Mouse (Mus musculus) forebrain, embryonic 13.5 days (tissue): ENCODE measurements at regions not wholly inside any gene's neighbourhood (a gene's known extent, or its start where the extent isn't known, plus 50 kb on each side); places are given as distances from the start of the nearest gene placed in this dataset.
"Not testable (repeated sequence)": the region's sequence is repeated elsewhere in the genome, so short reads cannot be mapped to it uniquely, and the experiment has no call there.

Source experiments
- ATAC-seq: fragments of 200-750 bp; cut with Nextera tagmentation; 2 replicates; pipeline ENCODE4 v1.8.0; 2017
- H3K27ac ChIP-seq: fragments of 300-500 bp; sonication (generic); 2 replicates; pipeline ENCODE4 v1.5.1; 2015; ENCODE audit warnings: inconsistent platforms, mild to moderate bottlenecking, moderate library complexity
- H3K27me3 ChIP-seq: fragments of 300-500 bp; sonication (generic); 2 replicates; pipeline ENCODE4 v1.6.1; 2015; ENCODE audit warnings: mild to moderate bottlenecking, inconsistent platforms
- H3K36me3 ChIP-seq: fragments of 300-500 bp; sonication (generic); 2 replicates; pipeline ENCODE4 v1.6.1; 2015; ENCODE audit warnings: mild to moderate bottlenecking, inconsistent platforms; ENCODE audit not compliant: poor library complexity, severe bottlenecking
- H3K4me1 ChIP-seq: fragments of 300-500 bp; sonication (generic); 2 replicates; pipeline ENCODE4 v1.6.1; 2015; ENCODE audit warnings: inconsistent platforms
- H3K4me2 ChIP-seq: fragments of 300-500 bp; sonication (generic); 2 replicates; pipeline ENCODE4 v1.6.1; 2015; ENCODE audit warnings: inconsistent platforms, mild to moderate bottlenecking, moderate library complexity
- H3K4me3 ChIP-seq: fragments of 300-500 bp; sonication (generic); 2 replicates; pipeline ENCODE4 v1.5.1; 2015; ENCODE audit warnings: mild to moderate bottlenecking, inconsistent platforms
- H3K9ac ChIP-seq: fragments of 300-500 bp; sonication (generic); 2 replicates; pipeline ENCODE4 v1.6.1; 2015; ENCODE audit warnings: mild to moderate bottlenecking, inconsistent platforms
- H3K9me3 ChIP-seq: fragments of 300-500 bp; sonication (generic); replicated peaks from 2 replicates; pipeline ENCODE4 v1.6.1; 2016; ENCODE audit warnings: inconsistent platforms
- WGBS: fragments of 180-500 bp; shearing (Covaris S2); methylation state at CpG from one replicate; pipeline ENCODE4 v1.1.7; 2015; 5-methylcytosine and 5-hydroxymethylcytosine counted together

- 93% methylated on average over 4 of the region's 4 CpGs for WGBS
Observed at GRCm38 (mm10) chr15:5839963-5840362, 459.6 kb upstream of the Dab2 start.

GRCm38 (mm10) chr15:5841369-5842149, 458.0 kb upstream of the Dab2 start:
- not testable (repeated sequence) for H3K4me3 ChIP-seq, H3K27ac ChIP-seq, H3K36me3 ChIP-seq, H3K27me3 ChIP-seq, H3K4me2 ChIP-seq, H3K9ac ChIP-seq, ATAC-seq, H3K9me3 ChIP-seq, H3K4me1 ChIP-seq
- WGBS = 92% methylated on average over 15 of the region's 15 CpGs

More at GRCm38 (mm10) chr15:5839963-5840362, 459.6 kb upstream of the Dab2 start:
- H3K27me3 ChIP-seq = no peaks in the 10 kb centered on the region
- H3K27ac ChIP-seq = no peak overlapping the region
- no peaks in the 10 kb centered on the region for H3K36me3 ChIP-seq
- no peak overlapping the region for H3K4me2 ChIP-seq
- H3K4me3 ChIP-seq = no peak overlapping the region
- no peaks in the 10 kb centered on the region for H3K9me3 ChIP-seq
- ATAC-seq = no peak
- H3K9ac ChIP-seq = no peak overlapping the region
- H3K4me1 ChIP-seq = no peaks in the 10 kb centered on the region

DNA sequence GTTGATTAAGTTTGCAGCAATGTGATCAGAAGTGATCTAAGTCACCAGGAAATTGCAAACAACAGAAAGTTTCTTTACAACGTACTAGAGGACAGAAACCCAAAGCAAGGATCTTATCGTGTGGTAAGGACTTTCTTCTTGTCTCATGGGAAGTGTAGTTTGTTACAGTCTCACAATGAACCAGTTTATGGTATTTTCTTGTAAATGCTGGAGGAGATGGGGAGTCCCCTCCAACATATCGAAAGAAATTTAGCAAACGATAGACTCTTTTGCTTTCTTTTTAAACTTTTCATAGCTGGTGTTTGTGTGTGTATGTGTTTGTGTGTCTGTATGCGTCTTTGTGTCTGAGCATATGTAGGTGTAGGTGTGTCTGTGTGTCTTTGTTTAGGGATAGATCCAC, 453.0 kb upstream of the Dab2 start:
- H3K4me3 ChIP-seq = no peak overlapping the region
- no peak overlapping the region for H3K4me2 ChIP-seq
- no peaks in the 10 kb centered on the region for H3K27me3 ChIP-seq
- H3K9ac ChIP-seq = no peak overlapping the region
- H3K36me3 ChIP-seq = no peaks in the 10 kb centered on the region
- H3K4me1 ChIP-seq = no peaks in the 10 kb centered on the region
- H3K9me3 ChIP-seq = no peaks in the 10 kb centered on the region
- no peak for ATAC-seq
- H3K27ac ChIP-seq = no peak overlapping the region
- WGBS = 90% methylated on average over 5 of the region's 5 CpGs

DNA sequence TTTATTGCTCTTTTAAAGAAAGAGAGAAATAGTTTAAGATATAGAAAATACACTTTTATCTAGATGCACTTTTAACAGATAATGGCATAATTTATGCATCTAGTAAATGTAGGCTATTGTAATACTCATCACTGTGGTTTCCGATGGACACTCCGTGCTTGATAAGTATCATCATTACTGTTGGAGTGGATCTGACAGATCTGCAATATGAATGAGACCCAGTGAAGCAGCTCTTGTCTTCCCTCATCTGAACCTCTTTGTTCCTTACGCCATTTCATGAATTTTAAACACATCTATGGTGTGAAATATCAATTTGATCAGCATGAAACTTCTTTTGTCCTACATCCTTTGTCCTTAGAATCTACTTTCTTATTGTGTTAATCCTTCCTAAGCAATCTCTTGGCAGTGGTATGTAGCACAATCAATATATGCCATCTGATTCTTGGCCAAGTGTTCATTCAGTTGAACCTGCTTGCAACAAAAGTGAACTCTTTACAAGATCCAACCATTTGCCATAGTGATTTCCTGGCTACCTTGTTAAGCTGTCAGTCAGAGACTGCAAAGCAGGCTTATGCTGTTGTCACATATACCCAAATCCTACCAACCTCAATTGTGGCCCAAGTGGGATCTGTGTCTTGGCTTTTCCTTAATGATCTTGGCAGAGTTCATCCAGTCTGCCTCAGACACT, 452.0 kb upstream of the Dab2 start:
- H3K27ac ChIP-seq = no peak overlapping the region
- H3K4me1 ChIP-seq = no peaks in the 10 kb centered on the region
- no peak overlapping the region for H3K9ac ChIP-seq
- no peaks in the 10 kb centered on the region for H3K36me3 ChIP-seq
- ATAC-seq = no peak
- H3K27me3 ChIP-seq = no peaks in the 10 kb centered on the region
- H3K4me3 ChIP-seq = no peak overlapping the region
- WGBS = 81% methylated on average over 3 of the region's 3 CpGs
- no peaks in the 10 kb centered on the region for H3K9me3 ChIP-seq
- H3K4me2 ChIP-seq = no peak overlapping the region

- H3K4me3 ChIP-seq = no peak overlapping the region
- no peaks in the 10 kb centered on the region for H3K27me3 ChIP-seq
- H3K4me1 ChIP-seq = no peaks in the 10 kb centered on the region
- H3K9me3 ChIP-seq = no peaks in the 10 kb centered on the region
- no peak overlapping the region for H3K4me2 ChIP-seq
- 77% methylated on average over 3 of the region's 3 CpGs for WGBS
- no peaks in the 10 kb centered on the region for H3K36me3 ChIP-seq
- H3K27ac ChIP-seq = no peak overlapping the region
- H3K9ac ChIP-seq = no peak overlapping the region
- no peak for ATAC-seq
Observed at GRCm38 (mm10) chr15:5852523-5852922, 447.1 kb upstream of the Dab2 start.

DNA sequence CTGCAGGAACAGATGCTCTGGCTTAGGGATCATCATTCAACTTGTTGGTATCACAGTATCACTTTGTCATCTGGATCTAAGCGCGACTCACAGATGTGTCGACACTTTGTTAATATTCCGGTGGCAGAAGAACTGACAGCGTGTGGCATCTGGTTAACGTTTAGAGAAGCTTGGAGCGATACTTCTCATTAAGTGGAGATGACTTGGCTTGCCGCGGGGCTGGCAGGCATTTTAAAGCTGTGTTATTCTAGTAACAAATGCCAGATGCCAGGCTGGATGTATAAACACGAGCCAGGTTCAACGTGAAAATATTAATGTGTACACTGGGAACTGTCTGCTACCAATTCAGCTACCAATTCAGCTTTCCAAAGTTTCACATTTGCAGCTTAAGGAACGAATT, 430.3 kb upstream of the Dab2 start:
- Histone ChIP-seq H3K4me3 (no peak overlapping the region), H3K27ac (no peak overlapping the region), H3K9ac (no peak overlapping the region), H3K27me3 (no peaks in the 10 kb centered on the region), H3K9me3 (no peaks in the 10 kb centered on the region), H3K4me1 (no peaks in the 10 kb centered on the region), H3K4me2 (no peak overlapping the region), H3K36me3 (no peaks in the 10 kb centered on the region)
- no peak for ATAC-seq
- 86% methylated on average over 12 of the region's 12 CpGs for WGBS

- no peaks in the 10 kb centered on the region for H3K9me3 ChIP-seq
- H3K4me1 ChIP-seq = no peaks in the 10 kb centered on the region
- no peak overlapping the region for H3K4me2 ChIP-seq
- ATAC-seq = no peak
- H3K27me3 ChIP-seq = no peaks in the 10 kb centered on the region
- H3K27ac ChIP-seq = no peak overlapping the region
- no peaks in the 10 kb centered on the region for H3K36me3 ChIP-seq
- 69% methylated on average over 2 of the region's 2 CpGs for WGBS
- no peak overlapping the region for H3K9ac ChIP-seq
- H3K4me3 ChIP-seq = no peak overlapping the region
Observed at GRCm38 (mm10) chr15:5869866-5870265, 429.7 kb upstream of the Dab2 start.

- Histone ChIP-seq H3K4me1 (no peaks in the 10 kb centered on the region), H3K36me3 (no peaks in the 10 kb centered on the region), H3K9ac (no peak overlapping the region), H3K27ac (no peak overlapping the region), H3K4me3 (no peak overlapping the region), H3K27me3 (no peaks in the 10 kb centered on the region), H3K9me3 (no peaks in the 10 kb centered on the region), H3K4me2 (no peak overlapping the region)
- ATAC-seq = no peak
- 91% methylated on average over 3 of the region's 3 CpGs for WGBS
Observed at GRCm38 (mm10) chr15:5872042-5872441, 427.5 kb upstream of the Dab2 start.

DNA sequence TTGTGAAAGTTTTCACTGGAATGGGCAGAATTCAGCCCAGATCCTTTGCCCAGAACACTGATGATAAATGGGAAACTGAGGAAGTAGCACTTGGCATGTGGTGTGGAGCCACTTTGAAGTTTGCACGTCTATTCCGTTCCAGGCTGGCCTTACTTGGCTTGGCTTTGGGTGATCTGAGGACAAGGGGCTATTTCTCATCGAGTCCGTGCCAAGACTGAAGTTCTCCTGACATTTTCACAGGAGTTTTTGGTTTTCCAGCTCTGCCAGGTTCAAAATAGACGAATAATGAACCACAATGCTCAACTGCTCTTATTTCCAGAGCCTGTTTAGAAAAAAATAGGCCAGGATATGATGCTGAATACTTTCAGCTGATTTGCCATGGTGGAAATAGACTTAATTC, 421.8 kb upstream of the Dab2 start:
- Histone ChIP-seq H3K4me1 (no peaks in the 10 kb centered on the region), H3K27me3 (no peaks in the 10 kb centered on the region), H3K4me3 (no peak overlapping the region), H3K36me3 (no peaks in the 10 kb centered on the region), H3K27ac (no peak overlapping the region), H3K9ac (no peak overlapping the region), H3K9me3 (no peaks in the 10 kb centered on the region), H3K4me2 (no peak overlapping the region)
- no peak for ATAC-seq
- WGBS = 87% methylated on average over 5 of the region's 5 CpGs

- H3K27me3 ChIP-seq = no peaks in the 10 kb centered on the region
- H3K9me3 ChIP-seq = no peaks in the 10 kb centered on the region
- H3K4me2 ChIP-seq = no peak overlapping the region
- no peak overlapping the region for H3K27ac ChIP-seq
- no peak for ATAC-seq
- H3K4me1 ChIP-seq = no peaks in the 10 kb centered on the region
- H3K4me3 ChIP-seq = no peak overlapping the region
- WGBS = 95% methylated on average over 3 of the region's 3 CpGs
- no peak overlapping the region for H3K9ac ChIP-seq
- H3K36me3 ChIP-seq = no peaks in the 10 kb centered on the region
Observed at GRCm38 (mm10) chr15:5891188-5891587, 408.4 kb upstream of the Dab2 start.

GRCm38 (mm10) chr15:5892034-5892433, 407.6 kb upstream of the Dab2 start:
- no peaks in the 10 kb centered on the region for H3K36me3 ChIP-seq
- no peak overlapping the region for H3K4me2 ChIP-seq
- no peaks in the 10 kb centered on the region for H3K9me3 ChIP-seq
- no peaks in the 10 kb centered on the region for H3K4me1 ChIP-seq
- H3K4me3 ChIP-seq = no peak overlapping the region
- H3K27me3 ChIP-seq = no peaks in the 10 kb centered on the region
- H3K27ac ChIP-seq = no peak overlapping the region
- WGBS = 88% methylated on average over 3 of the region's 3 CpGs
- no peak overlapping the region for H3K9ac ChIP-seq
- no peak for ATAC-seq

DNA sequence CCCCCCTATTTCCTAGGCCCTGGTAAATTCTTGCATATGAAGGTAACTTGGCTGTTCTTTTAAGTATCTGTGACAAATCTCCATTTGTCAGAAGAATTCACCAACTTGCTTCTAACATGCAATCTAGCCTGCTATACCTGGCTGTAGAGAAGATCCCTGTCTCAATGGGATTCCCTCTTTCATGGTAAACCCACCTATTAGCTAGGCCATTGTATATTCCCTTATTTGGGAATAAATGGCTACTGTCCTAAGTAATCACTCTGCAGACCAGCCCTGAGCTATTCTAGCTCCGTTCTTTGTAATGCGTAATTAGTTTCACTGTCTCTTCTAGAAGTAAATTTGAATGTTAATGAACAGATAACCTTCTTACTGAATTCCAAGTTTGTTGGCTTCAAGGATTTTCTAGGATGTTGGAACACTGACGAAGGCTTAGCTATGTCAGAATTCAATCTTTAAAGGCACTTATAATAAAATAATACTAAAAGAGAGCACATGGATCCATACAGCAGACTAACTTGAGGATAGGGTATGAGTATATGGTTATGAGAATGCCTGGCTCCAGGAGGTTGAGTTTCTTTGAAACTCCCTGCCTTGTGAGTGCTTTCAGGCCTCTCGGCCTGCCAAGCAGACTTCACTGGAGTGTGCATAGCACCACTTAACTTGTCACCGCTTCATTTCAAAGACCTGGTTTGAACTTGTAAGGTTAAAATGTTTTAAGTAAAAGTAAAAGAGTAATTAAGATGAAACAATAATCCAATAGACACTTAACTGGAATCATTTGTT, 403.7 kb upstream of the Dab2 start:
- not testable (repeated sequence) for H3K4me3 ChIP-seq, ATAC-seq, H3K4me2 ChIP-seq, H3K27me3 ChIP-seq, H3K9ac ChIP-seq, H3K36me3 ChIP-seq, H3K4me1 ChIP-seq, H3K9me3 ChIP-seq, H3K27ac ChIP-seq
- 72% methylated on average over 5 of the region's 5 CpGs for WGBS
